Mouse (Mus musculus) kidney, postnatal 0 days (tissue): ENCODE data around the gene Pir. TPM values are rescaled to one million over a fixed set of nuclear protein-coding genes. Genes with fewer than 3 reads are reported as not detected.

Experiments
- ATAC-seq: fragments of 200-750 bp; cut with Nextera tagmentation; replicated peaks from 2 replicates; pipeline ENCODE4 v1.8.0; 2017; ENCODE audit warnings: low read depth, moderate number of reproducible peaks, moderate TSS enrichment, moderate library complexity; ENCODE audit not compliant: low FRiP score
- DNase-seq: peaks from one replicate; pipeline ENCODE4 v3.0.0-alpha.2; 2016; ENCODE audit warnings: low spot score
- H3K27ac ChIP-seq: fragments of 300-500 bp; sonication (generic); 2 replicates; pipeline ENCODE4 v1.5.1; 2014; ENCODE audit warnings: mild to moderate bottlenecking
- H3K27me3 ChIP-seq: fragments of 300-500 bp; sonication (generic); 2 replicates; pipeline ENCODE4 v1.6.1; 2014; ENCODE audit warnings: low read length, mixed read lengths; ENCODE audit not compliant: insufficient read depth
- H3K36me3 ChIP-seq: fragments of 300-500 bp; sonication (generic); 2 replicates; pipeline ENCODE4 v1.6.1; 2014; ENCODE audit warnings: low read length, mixed read lengths; ENCODE audit not compliant: insufficient read depth
- H3K4me1 ChIP-seq: fragments of 300-500 bp; sonication (generic); replicated peaks from 2 replicates; pipeline ENCODE4 v1.6.1; 2014; ENCODE audit warnings: antibody characterized with exemption, low read length, mixed read lengths; ENCODE audit not compliant: insufficient read depth
- H3K4me2 ChIP-seq: fragments of 300-500 bp; sonication (generic); 2 replicates; pipeline ENCODE4 v1.6.1; 2014; ENCODE audit warnings: mild to moderate bottlenecking, low read length, moderate library complexity, mixed read lengths
- H3K4me3 ChIP-seq: fragments of 300-500 bp; sonication (generic); replicated peaks from 2 replicates; pipeline ENCODE4 v1.5.1; 2014; ENCODE audit warnings: low read depth, low read length
- H3K9ac ChIP-seq: fragments of 300-500 bp; sonication (generic); 2 replicates; pipeline ENCODE4 v1.6.1; 2014; ENCODE audit warnings: low read depth, low read length
- H3K9me3 ChIP-seq: fragments of 300-500 bp; sonication (generic); replicated peaks from 2 replicates; pipeline ENCODE4 v1.6.1; 2016; ENCODE audit warnings: low read length, inconsistent platforms, mixed read lengths
- CTCF ChIP-seq: IDR thresholded peaks from 2 replicates; pipeline ENCODE4 v1.5.1; 2016; ENCODE audit warnings: antibody characterized with exemption, low read depth, mild to moderate bottlenecking, moderate library complexity
- WGBS: fragments of 180-500 bp; shearing (Covaris S2); extraction: QIAGEN DNeasy Blood & Tissue Kit; methylation state at CpG from one replicate; pipeline ENCODE4 v1.1.7; 2014; 5-methylcytosine and 5-hydroxymethylcytosine counted together
- polyA plus RNA-seq: library from polyadenylated mRNA; unstranded; fragments of >200 nt; fragmentation: Nextera tagmentation; extraction: Ambion mirVana; gene quantifications from 2 replicates; pipeline ENCODE4 v1.2.1, GENCODE M21; 2015

The Pir gene
- polyA plus RNA-seq, 1 experiment from 2014 or later = 10.6 TPM

GRCm38 (mm10) chrX:164394091-164394490, 124.9 kb downstream of the Pir start:
- Histone ChIP-seq H3K4me1 (no peaks in the 10 kb centered on the region), H3K4me2 (no peak overlapping the region), H3K4me3 (no peak overlapping the region), H3K9me3 (no peaks in the 10 kb centered on the region), H3K9ac (no peak overlapping the region), H3K36me3 (no peaks in the 10 kb centered on the region), H3K27me3 (no peaks in the 10 kb centered on the region), H3K27ac (no peak overlapping the region)
- WGBS = 83% methylated on average over 4 of the region's 4 CpGs
- ATAC-seq (no peak), DNase-seq (no peak)
- no peak for TF ChIP-seq CTCF

GRCm38 (mm10) chrX:164398456-164398855, 129.3 kb downstream of the Pir start:
- H3K9ac ChIP-seq = no peak overlapping the region
- peak; percentile 59 for DNase-seq
- H3K4me2 ChIP-seq = no peak overlapping the region
- ATAC-seq = no peak
- WGBS = 62% methylated on average over 3 of the region's 3 CpGs
- H3K27ac ChIP-seq = no peak overlapping the region
- H3K36me3 ChIP-seq = no peaks in the 10 kb centered on the region
- H3K4me1 ChIP-seq = no peaks in the 10 kb centered on the region
- TF ChIP-seq CTCF = peak; percentile 70
- H3K9me3 ChIP-seq = no peaks in the 10 kb centered on the region
- H3K4me3 ChIP-seq = no peak overlapping the region
- H3K27me3 ChIP-seq = no peaks in the 10 kb centered on the region

GRCm38 (mm10) chrX:164405080-164405649, 136.0 kb downstream of the Pir start:
- H3K27ac ChIP-seq = no peak overlapping the region

GRCm38 (mm10) chrX:164406133-164407022, 137.2 kb downstream of the Pir start:
- TF ChIP-seq CTCF = no peak
- DNase-seq (no peak), ATAC-seq (no peak)
- H3K27ac ChIP-seq = no peak overlapping the region
- no peak overlapping the region for H3K9ac ChIP-seq
- H3K36me3 ChIP-seq = no peaks in the 10 kb centered on the region
- 73% methylated on average over 9 of the region's 9 CpGs for WGBS
- no peak overlapping the region for H3K4me3 ChIP-seq
- no peaks in the 10 kb centered on the region for H3K4me1 ChIP-seq
- H3K27me3 ChIP-seq = no peaks in the 10 kb centered on the region
- no peak overlapping the region for H3K4me2 ChIP-seq
- H3K9me3 ChIP-seq = no peaks in the 10 kb centered on the region

More at GRCm38 (mm10) chrX:164405080-164405649, 136.0 kb downstream of the Pir start:
- no peaks in the 10 kb centered on the region for H3K36me3 ChIP-seq
- no peaks in the 10 kb centered on the region for H3K4me1 ChIP-seq
- ATAC-seq (no peak), DNase-seq (peak; percentile 12)
- no peak overlapping the region for H3K4me2 ChIP-seq
- H3K9ac ChIP-seq = no peak overlapping the region
- H3K27me3 ChIP-seq = no peaks in the 10 kb centered on the region
- H3K9me3 ChIP-seq = no peaks in the 10 kb centered on the region
- H3K4me3 ChIP-seq = no peak overlapping the region
- TF ChIP-seq CTCF = no peak

GRCm38 (mm10) chrX:164408301-164408927, 139.2 kb downstream of the Pir start:
- Histone ChIP-seq H3K4me3 (no peak overlapping the region), H3K4me1 (no peaks in the 10 kb centered on the region), H3K4me2 (no peak overlapping the region), H3K36me3 (no peaks in the 10 kb centered on the region), H3K27ac (no peak overlapping the region), H3K9ac (no peak overlapping the region), H3K9me3 (no peaks in the 10 kb centered on the region), H3K27me3 (no peaks in the 10 kb centered on the region)
- no peak for ATAC-seq
- no peak for TF ChIP-seq CTCF
- 74% methylated on average over 3 of the region's 3 CpGs for WGBS
- no peak for DNase-seq

- no peak for ATAC-seq
- Histone ChIP-seq H3K4me3 (no peak overlapping the region), H3K4me2 (no peak overlapping the region), H3K27me3 (no peaks in the 10 kb centered on the region), H3K9ac (no peak overlapping the region), H3K27ac (no peak overlapping the region), H3K9me3 (no peaks in the 10 kb centered on the region), H3K36me3 (no peaks in the 10 kb centered on the region), H3K4me1 (no peaks in the 10 kb centered on the region)
- no peak for TF ChIP-seq CTCF
- DNase-seq = no peak
- 79% methylated on average over 1 of the region's 1 CpGs for WGBS
Observed at GRCm38 (mm10) chrX:164410562-164410961, 141.4 kb downstream of the Pir start.
